Mouse (Mus musculus) heart, adult 2 months (tissue): ENCODE data around the gene Hspa12a.

Experiments
- CTCF ChIP-seq: fragments of 200-600 bp; IDR thresholded peaks from 2 replicates; pipeline ENCODE4 v1.8.1; 2022; ENCODE audit warnings: antibody characterized with exemption, mild to moderate bottlenecking, moderate library complexity
- EP300 ChIP-seq: fragments of 200-500 bp; IDR thresholded peaks from 2 replicates; pipeline ENCODE4 v1.6.1; 2011; ENCODE audit warnings: low read depth, low read length, control low read depth; ENCODE audit not compliant: insufficient read depth
- POLR2A ChIP-seq: fragments of 200-500 bp; IDR thresholded peaks from 2 replicates; pipeline ENCODE4 v1.6.1; 2011; ENCODE audit warnings: mild to moderate bottlenecking, low read depth, low read length, control low read depth; ENCODE audit not compliant: insufficient read depth

DNA sequence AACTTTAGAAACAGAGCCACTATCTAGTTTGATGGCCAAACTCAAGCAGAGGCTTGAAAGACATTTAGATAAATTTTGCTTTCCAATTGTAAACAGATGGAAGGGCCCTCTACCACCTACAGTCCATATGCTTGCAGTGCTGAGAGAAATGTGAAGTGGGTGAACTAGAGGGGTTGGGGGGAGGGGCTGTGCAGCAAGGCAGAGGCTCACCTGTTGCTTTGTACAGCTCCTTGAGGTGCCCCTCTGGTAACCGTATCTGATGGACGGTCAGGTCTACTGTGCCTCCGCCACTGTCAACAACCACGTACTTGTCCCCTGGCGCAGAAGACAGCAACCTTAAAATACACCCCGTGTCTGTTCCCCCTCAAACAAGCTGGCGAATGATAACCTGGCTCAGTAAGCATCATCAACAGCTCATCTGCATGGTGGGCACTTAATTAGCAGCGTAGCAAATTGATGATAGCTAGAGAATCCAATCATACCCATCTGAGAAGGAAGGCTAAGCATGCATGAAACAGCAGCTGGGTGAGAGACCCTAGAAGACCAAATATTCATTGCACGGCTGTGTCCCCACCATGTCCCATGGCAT, 138.2 kb downstream of the Hspa12a start:
- TF ChIP-seq POLR2A: no peak
- TF ChIP-seq CTCF: no peak
- no peak for TF ChIP-seq EP300
